Mouse (Mus musculus): Measurements from ENCODE around the gene Khdrbs2. TPM values are rescaled to one million over a fixed set of nuclear protein-coding genes. Genes with fewer than 3 reads are reported as not detected.

Gene Khdrbs2
- polyA plus RNA-seq (2016; fragmentation: Nextera tagmentation; extraction: Ambion mirVana) = 5.0 and 8.2 TPM in 2 replicates

DNA sequence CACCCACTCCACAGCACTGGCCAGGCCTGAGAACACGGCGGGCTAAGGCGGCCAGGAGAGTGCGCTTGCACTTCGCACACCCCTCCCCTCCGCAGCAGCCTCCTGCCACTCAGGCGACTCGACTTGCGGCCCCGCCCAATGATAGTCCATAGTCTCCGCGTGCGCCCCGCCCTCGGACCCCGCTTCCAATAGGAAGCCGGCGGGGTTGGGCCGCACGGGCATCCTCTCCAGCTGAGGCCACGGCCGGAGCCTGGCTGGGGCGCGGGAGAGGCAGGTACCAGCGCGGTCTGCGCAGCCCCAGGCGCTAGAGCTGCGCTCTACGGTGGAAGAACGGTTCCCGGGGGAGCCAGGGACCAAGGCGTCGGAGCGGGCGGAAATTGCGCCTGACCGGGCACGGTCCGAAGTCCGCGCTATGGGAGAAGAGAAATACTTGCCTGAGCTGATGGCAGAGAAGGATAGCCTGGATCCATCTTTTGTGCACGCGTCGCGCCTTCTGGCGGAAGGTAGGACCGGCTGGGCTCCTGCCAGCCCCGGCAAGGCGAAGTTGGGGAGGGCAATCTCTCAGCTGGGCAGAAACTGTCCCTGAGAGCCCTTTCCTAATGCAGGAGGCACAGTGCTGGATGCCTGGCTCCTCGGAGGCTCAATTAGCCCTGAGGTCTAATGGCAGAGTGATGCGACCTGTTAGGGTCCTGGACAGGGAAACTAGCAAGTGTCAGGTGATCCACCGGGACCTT, at the start of gene Khdrbs2:
TSS of gene Khdrbs2 (plus strand) at position 209 of the 734 bp plus-strand sequence.
- Histone ChIP-seq H3K9me3 (no peaks in the 10 kb centered on the region), H3K4me3 (peak within 1 kb of the TSS; percentile 66), H3K27me3 (ENCODE audit: insufficient read depth, poor library complexity, severe bottlenecking) (peaks cover 20% of the 10 kb centered on the region; the same call in 1 of the 2 replicates), H3K27ac (peak within 1 kb of the TSS; percentile 82), H3K36me3 (no peaks in the 10 kb centered on the region), H3K4me1 (replicated peaks) (peaks cover 9% of the 10 kb centered on the region; the same call in 1 of the 2 replicates)
- 1% methylated on average over 53 of the region's 53 CpGs for WGBS
- peak; percentile 93 for DNase-seq (ENCODE audit: low spot score)

GRCm38 (mm10) chr1:32174566-32174965, 2.1 kb downstream of the Khdrbs2 start:
- no peaks in the 10 kb centered on the region for H3K9me3 ChIP-seq
- H3K27me3 ChIP-seq (ENCODE audit: insufficient read depth, poor library complexity, severe bottlenecking) = peaks cover 20% of the 10 kb centered on the region; the same call in 1 of the 2 replicates
- H3K27ac ChIP-seq = no peak overlapping the region
- H3K4me3 ChIP-seq = no peak overlapping the region
- H3K4me1 ChIP-seq (replicated peaks) = peaks cover 9% of the 10 kb centered on the region; the same call in 1 of the 2 replicates
- WGBS = 66% methylated on average over 5 of the region's 5 CpGs
- H3K36me3 ChIP-seq = no peaks in the 10 kb centered on the region
- DNase-seq (ENCODE audit: low spot score) = no peak

DNA sequence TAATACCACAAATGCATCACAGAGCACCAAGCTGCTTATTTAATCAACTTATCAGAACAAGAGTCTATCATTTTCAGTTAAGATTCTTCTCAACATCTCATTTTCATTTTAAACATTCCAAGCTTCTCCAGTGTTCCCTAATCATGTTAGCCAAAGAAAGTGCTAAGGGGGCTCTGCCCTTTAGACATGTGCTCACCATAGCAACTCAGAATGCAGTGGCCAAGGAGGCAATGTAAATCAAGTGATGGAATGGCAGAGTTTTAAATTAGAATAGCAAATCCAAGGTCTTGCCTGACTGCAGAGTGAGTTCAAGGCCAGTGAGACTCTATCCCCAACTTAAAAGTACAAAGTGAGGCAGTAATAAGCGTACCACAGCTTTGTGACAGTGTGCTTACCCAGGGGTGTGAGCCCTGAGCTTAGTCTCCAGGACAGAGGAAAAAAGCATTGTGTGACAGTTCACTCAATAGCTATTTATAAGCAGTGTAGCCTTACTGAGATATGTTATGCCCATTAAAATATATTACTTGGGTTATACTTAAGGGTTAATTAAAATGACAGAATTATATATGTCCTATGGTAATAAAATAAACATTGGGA, 27.2 kb downstream of the Khdrbs2 start:
- no peak for DNase-seq (ENCODE audit: low spot score)
- no peaks in the 10 kb centered on the region for H3K36me3 ChIP-seq
- no peaks in the 10 kb centered on the region for H3K27me3 ChIP-seq (ENCODE audit: insufficient read depth, poor library complexity, severe bottlenecking)
- H3K4me1 ChIP-seq (replicated peaks) = no peaks in the 10 kb centered on the region
- no peak overlapping the region for H3K27ac ChIP-seq
- H3K4me3 ChIP-seq = no peak overlapping the region
- peaks cover 5% of the 10 kb centered on the region; the same call in 1 of the 2 replicates for H3K9me3 ChIP-seq
- WGBS = 69% methylated on average over 1 of the region's 1 CpGs

DNA sequence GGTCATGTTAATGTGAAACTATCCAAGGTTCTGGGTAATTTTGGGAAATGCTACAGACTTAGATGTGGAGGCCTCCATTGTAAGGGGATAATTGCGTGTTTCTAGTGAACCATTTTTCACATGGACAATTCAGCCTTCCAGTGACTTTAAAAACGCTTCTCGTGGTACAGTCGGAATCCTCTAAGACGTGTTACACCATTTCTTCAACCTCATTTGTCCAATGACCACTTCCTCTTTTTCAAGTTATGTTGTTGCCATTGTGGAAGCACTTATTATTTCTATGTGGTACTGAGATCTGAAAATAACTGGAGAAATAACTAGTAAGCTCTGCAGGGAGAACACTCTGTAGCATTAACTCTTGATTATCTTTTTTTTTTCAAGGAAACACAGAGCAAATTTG, 75.9 kb downstream of the Khdrbs2 start:
- Histone ChIP-seq H3K36me3 (no peaks in the 10 kb centered on the region), H3K9me3 (no peaks in the 10 kb centered on the region), H3K27ac (no peak overlapping the region), H3K27me3 (ENCODE audit: insufficient read depth, poor library complexity, severe bottlenecking) (no peaks in the 10 kb centered on the region), H3K4me1 (replicated peaks) (no peaks in the 10 kb centered on the region), H3K4me3 (no peak overlapping the region)
- WGBS = 93% methylated on average over 5 of the region's 5 CpGs
- no peak for DNase-seq (ENCODE audit: low spot score)

GRCm38 (mm10) chr1:32249602-32250001, 77.1 kb downstream of the Khdrbs2 start:
- no peak for DNase-seq (ENCODE audit: low spot score)
- Histone ChIP-seq H3K4me3 (no peak overlapping the region), H3K4me1 (replicated peaks) (no peaks in the 10 kb centered on the region), H3K9me3 (no peaks in the 10 kb centered on the region), H3K36me3 (no peaks in the 10 kb centered on the region), H3K27ac (no peak overlapping the region), H3K27me3 (ENCODE audit: insufficient read depth, poor library complexity, severe bottlenecking) (no peaks in the 10 kb centered on the region)
- 91% methylated on average over 2 of the region's 2 CpGs for WGBS

DNA sequence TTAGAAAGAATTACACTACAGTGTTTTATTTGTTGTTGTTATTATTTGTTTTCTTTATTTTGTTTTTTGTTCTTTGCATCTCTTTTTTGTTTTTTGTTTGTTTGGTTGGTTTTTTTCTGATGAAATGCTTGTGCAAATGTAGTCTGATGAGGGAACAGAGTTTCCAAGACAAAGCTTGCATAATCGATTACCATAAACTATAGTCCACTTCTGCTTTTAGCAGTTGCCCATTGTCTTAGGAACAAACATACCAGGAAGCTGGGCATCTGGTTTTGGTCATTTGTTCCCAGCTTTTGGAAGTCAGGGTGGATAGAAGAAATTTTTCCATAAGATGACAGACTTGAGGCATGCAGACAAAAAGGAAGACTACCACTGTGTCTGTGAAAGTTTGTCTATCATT, 77.8 kb downstream of the Khdrbs2 start:
- WGBS = 90% methylated on average over 1 of the region's 1 CpGs
- DNase-seq (ENCODE audit: low spot score) = no peak

GRCm38 (mm10) chr1:32258942-32259341, 86.4 kb downstream of the Khdrbs2 start:
- Histone ChIP-seq H3K27me3 (ENCODE audit: insufficient read depth, poor library complexity, severe bottlenecking) (no peaks in the 10 kb centered on the region), H3K4me3 (no peak overlapping the region), H3K4me1 (replicated peaks) (no peaks in the 10 kb centered on the region), H3K36me3 (no peaks in the 10 kb centered on the region), H3K27ac (no peak overlapping the region), H3K9me3 (no peaks in the 10 kb centered on the region)
- DNase-seq (ENCODE audit: low spot score) = no peak
- 94% methylated on average over 3 of the region's 3 CpGs for WGBS

More for the DNA sequence above, 77.8 kb downstream of the Khdrbs2 start:
- Histone ChIP-seq H3K4me1 (replicated peaks) (no peaks in the 10 kb centered on the region), H3K27me3 (ENCODE audit: insufficient read depth, poor library complexity, severe bottlenecking) (no peaks in the 10 kb centered on the region), H3K27ac (no peak overlapping the region), H3K4me3 (no peak overlapping the region), H3K9me3 (no peaks in the 10 kb centered on the region), H3K36me3 (no peaks in the 10 kb centered on the region)

DNA sequence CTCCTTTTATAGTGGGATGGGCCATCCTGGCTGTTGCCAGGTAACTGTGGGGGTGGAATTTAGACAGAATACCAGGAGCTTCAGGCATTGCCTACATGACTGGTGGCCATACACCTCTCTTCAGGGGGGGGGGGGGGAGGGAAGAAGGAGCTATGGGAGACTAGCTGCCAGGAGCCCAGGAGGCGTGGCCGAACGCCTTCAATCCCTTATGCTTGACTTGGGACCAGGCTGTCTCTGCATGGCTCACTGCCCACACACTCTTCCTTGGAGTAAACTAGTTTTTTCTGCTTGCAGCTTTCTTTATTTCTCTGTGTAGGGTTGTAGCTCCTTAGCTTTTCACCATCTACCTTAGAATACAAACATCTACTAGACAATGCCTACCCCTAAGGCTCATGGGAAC, 98.0 kb downstream of the Khdrbs2 start:
- H3K9me3 ChIP-seq = no peaks in the 10 kb centered on the region
- no peak overlapping the region for H3K27ac ChIP-seq
- H3K27me3 ChIP-seq (ENCODE audit: insufficient read depth, poor library complexity, severe bottlenecking) = no peaks in the 10 kb centered on the region
- H3K4me3 ChIP-seq = no peak overlapping the region
- H3K4me1 ChIP-seq (replicated peaks) = no peaks in the 10 kb centered on the region
- no peak for DNase-seq (ENCODE audit: low spot score)
- H3K36me3 ChIP-seq = no peaks in the 10 kb centered on the region
- WGBS = 77% methylated on average over 3 of the region's 3 CpGs

DNA sequence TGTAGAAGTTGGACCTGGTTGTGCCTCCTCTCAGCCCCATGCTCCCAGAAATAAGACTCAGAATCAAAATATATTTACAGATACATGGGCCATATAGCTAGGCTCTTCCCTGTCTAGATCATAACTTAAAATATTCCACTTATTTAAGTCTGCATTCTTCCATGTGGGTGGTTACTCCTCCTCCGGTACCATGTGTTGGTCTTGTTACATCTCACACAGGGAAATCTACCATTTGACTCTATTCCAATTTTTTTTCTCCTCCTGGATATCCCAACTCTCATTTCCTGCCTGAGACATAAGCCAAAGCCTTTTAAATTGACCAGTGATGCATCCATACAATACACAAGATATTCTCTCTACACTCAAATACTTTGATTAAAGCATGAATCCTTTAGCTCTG, 122.2 kb downstream of the Khdrbs2 start:
- Histone ChIP-seq H3K4me1 (replicated peaks) (peaks cover 11% of the 10 kb centered on the region; the same call in 1 of the 2 replicates), H3K9me3 (no peaks in the 10 kb centered on the region), H3K27ac (no peak overlapping the region), H3K4me3 (no peak overlapping the region), H3K27me3 (ENCODE audit: insufficient read depth, poor library complexity, severe bottlenecking) (no peaks in the 10 kb centered on the region), H3K36me3 (no peaks in the 10 kb centered on the region)
- WGBS = 89% methylated on average over 1 of the region's 1 CpGs
- no peak for DNase-seq (ENCODE audit: low spot score)

DNA sequence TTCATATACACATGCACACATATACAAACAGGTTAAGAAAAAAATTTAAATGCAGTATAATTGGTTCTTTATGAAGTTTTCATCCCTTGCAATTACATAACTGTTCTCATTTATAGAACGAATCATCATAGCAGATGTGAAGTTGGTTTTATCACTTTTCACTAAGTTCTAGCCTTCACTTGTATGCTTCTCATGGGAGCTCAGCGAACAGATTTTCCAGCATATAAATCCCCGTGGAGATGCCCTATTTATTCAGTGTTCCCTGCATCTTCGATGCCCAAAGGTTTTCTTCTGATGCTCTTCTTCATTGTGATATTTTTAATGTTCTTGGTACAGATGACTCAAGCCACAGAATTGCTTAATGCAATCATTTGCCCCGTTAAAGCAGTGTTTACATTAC, 128.9 kb downstream of the Khdrbs2 start:
- 82% methylated on average over 5 of the region's 5 CpGs for WGBS
- no peaks in the 10 kb centered on the region for H3K27me3 ChIP-seq (ENCODE audit: insufficient read depth, poor library complexity, severe bottlenecking)
- no peaks in the 10 kb centered on the region for H3K36me3 ChIP-seq
- H3K27ac ChIP-seq = no peak overlapping the region
- H3K4me1 ChIP-seq (replicated peaks) = no peaks in the 10 kb centered on the region
- H3K9me3 ChIP-seq = no peaks in the 10 kb centered on the region
- DNase-seq (ENCODE audit: low spot score) = no peak
- H3K4me3 ChIP-seq = no peak overlapping the region

DNA sequence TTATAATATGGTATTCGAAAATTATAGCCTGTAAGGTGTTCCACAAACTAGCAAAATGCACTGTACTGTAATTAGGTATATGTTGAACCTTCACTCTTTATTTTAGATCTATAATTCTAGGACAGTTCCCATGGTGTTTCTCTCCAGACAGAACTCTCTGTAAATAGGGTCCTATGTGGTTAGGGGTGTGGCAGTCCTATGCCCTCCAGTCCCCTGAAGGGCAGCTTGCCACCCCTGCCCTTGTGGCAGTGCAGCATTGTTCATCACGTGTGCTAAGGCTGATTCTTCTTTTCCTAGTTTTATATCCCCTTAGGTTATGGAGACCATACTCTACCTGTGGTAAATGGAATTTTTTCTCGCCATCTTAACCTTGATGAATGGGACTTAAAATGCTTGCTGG, 136.6 kb downstream of the Khdrbs2 start:
- Histone ChIP-seq H3K9me3 (no peaks in the 10 kb centered on the region), H3K36me3 (no peaks in the 10 kb centered on the region), H3K27ac (no peak overlapping the region), H3K4me3 (no peak overlapping the region), H3K27me3 (ENCODE audit: insufficient read depth, poor library complexity, severe bottlenecking) (no peaks in the 10 kb centered on the region), H3K4me1 (replicated peaks) (no peaks in the 10 kb centered on the region)
- DNase-seq (ENCODE audit: low spot score) = no peak
- WGBS = 77% methylated on average over 3 of the region's 3 CpGs

DNA sequence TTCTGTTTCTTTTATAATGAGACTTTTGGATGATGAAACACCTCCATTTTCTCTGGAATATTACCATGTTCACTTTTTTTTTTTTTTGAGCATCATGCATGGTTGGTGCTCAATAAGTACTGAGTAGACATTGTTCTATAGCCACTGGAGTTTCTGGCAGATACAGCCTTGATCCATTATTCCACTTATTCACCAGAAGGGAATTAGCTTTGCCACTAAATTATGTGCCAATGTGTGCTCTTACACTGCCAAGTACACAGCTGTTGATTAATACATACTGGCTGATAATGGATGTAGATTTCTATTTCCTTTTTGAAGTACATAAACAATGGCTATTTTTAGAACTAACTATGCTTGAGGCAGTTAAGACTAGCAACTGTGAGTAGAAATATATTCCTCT, 137.1 kb downstream of the Khdrbs2 start:
- no peaks in the 10 kb centered on the region for H3K9me3 ChIP-seq
- no peaks in the 10 kb centered on the region for H3K36me3 ChIP-seq
- no peak for DNase-seq (ENCODE audit: low spot score)
- H3K27ac ChIP-seq = no peak overlapping the region
- H3K27me3 ChIP-seq (ENCODE audit: insufficient read depth, poor library complexity, severe bottlenecking) = no peaks in the 10 kb centered on the region
- H3K4me3 ChIP-seq = no peak overlapping the region
- H3K4me1 ChIP-seq (replicated peaks) = no peaks in the 10 kb centered on the region

GRCm38 (mm10) chr1:32339108-32339507, 166.6 kb downstream of the Khdrbs2 start:
- no peaks in the 10 kb centered on the region for H3K9me3 ChIP-seq
- no peak for DNase-seq (ENCODE audit: low spot score)
- H3K27me3 ChIP-seq (ENCODE audit: insufficient read depth, poor library complexity, severe bottlenecking) = no peaks in the 10 kb centered on the region
- no peak overlapping the region for H3K4me3 ChIP-seq
- no peak overlapping the region for H3K27ac ChIP-seq
- H3K36me3 ChIP-seq = no peaks in the 10 kb centered on the region
- WGBS = 82% methylated on average over 1 of the region's 1 CpGs
- no peaks in the 10 kb centered on the region for H3K4me1 ChIP-seq (replicated peaks)
